Mouse (Mus musculus): ENCODE measurements at regions not wholly inside any gene's neighbourhood (a gene's known extent, or its start where the extent isn't known, plus 50 kb on each side); places are given as distances from the start of the nearest gene placed in this dataset.
"Not testable (repeated sequence)": the region's sequence is repeated elsewhere in the genome, so short reads cannot be mapped to it uniquely, and the experiment has no call there.

GRCm38 (mm10) chr6:112564119-112564518 lies 74.4 kb upstream of the Oxtr start:
- not testable (repeated sequence) for DNase-seq (ENCODE audit: low spot score)

- DNase-seq (ENCODE audit: low spot score): not testable (repeated sequence)
Measured at GRCm38 (mm10) chr6:112563659-112564058, 73.9 kb upstream of the Oxtr start.

- DNase-seq (ENCODE audit: low spot score): no peak
Measured at GRCm38 (mm10) chr6:112562039-112562438, 72.3 kb upstream of the Oxtr start.

GRCm38 (mm10) chr6:112561568-112561967 lies 71.8 kb upstream of the Oxtr start:
- no peak for DNase-seq (ENCODE audit: low spot score)

GRCm38 (mm10) chr6:112559549-112559948 lies 69.8 kb upstream of the Oxtr start:
- DNase-seq (ENCODE audit: low spot score): no peak

GRCm38 (mm10) chr6:112557516-112557915 lies 67.8 kb upstream of the Oxtr start:
- DNase-seq (ENCODE audit: low spot score): no peak

GRCm38 (mm10) chr6:112556401-112557165 lies 66.8 kb upstream of the Oxtr start:
- DNase-seq (ENCODE audit: low spot score): no peak

- no peak for DNase-seq (ENCODE audit: low spot score)
Measured at GRCm38 (mm10) chr6:112554091-112554490, 64.3 kb upstream of the Oxtr start.

- no peak for DNase-seq (ENCODE audit: low spot score)
Measured at GRCm38 (mm10) chr6:112553231-112553920, 63.6 kb upstream of the Oxtr start.

GRCm38 (mm10) chr6:112552560-112552959 lies 62.8 kb upstream of the Oxtr start:
- peak; percentile 37 for DNase-seq (ENCODE audit: low spot score)

- no peak for DNase-seq (ENCODE audit: low spot score)
Measured at GRCm38 (mm10) chr6:112551298-112551697, 61.6 kb upstream of the Oxtr start.

- no peak for DNase-seq (ENCODE audit: low spot score)
Measured at GRCm38 (mm10) chr6:112547251-112547650, 57.5 kb upstream of the Oxtr start.

GRCm38 (mm10) chr6:112546033-112546432 lies 56.3 kb upstream of the Oxtr start:
- DNase-seq (ENCODE audit: low spot score): no peak

- no peak for DNase-seq (ENCODE audit: low spot score)
Measured at GRCm38 (mm10) chr6:112544315-112544714, 54.6 kb upstream of the Oxtr start.

GRCm38 (mm10) chr6:112542692-112543091 lies 52.9 kb upstream of the Oxtr start:
- no peak for DNase-seq (ENCODE audit: low spot score)

Data from ovary, adult 18-20 months (tissue).